Mouse (Mus musculus) liver, embryonic 15.5 days (tissue): Measurements from ENCODE around the gene Aqp6. TPM values are rescaled to one million over a fixed set of nuclear protein-coding genes. Genes with fewer than 3 reads are reported as not detected.

Source experiments
- ATAC-seq: fragments of 200-750 bp; cut with Nextera tagmentation; 2 replicates; pipeline ENCODE4 v1.8.0; 2017; ENCODE audit warnings: moderate number of reproducible peaks, mild to moderate bottlenecking, moderate library complexity; ENCODE audit not compliant: insufficient read depth
- H3K27ac ChIP-seq: fragments of 300-500 bp; sonication (generic); replicated peaks from 2 replicates; pipeline ENCODE4 v1.5.1; 2015; ENCODE audit warnings: mild to moderate bottlenecking, inconsistent platforms
- H3K27me3 ChIP-seq: fragments of 300-500 bp; sonication (generic); 2 replicates; pipeline ENCODE4 v1.6.1; 2015; ENCODE audit warnings: mild to moderate bottlenecking, inconsistent platforms
- H3K36me3 ChIP-seq: fragments of 300-500 bp; sonication (generic); replicated peaks from 2 replicates; pipeline ENCODE4 v1.6.1; 2015; ENCODE audit warnings: moderate library complexity, mild to moderate bottlenecking, inconsistent platforms
- H3K4me1 ChIP-seq: fragments of 300-500 bp; sonication (generic); replicated peaks from 2 replicates; pipeline ENCODE4 v1.6.1; 2015; ENCODE audit warnings: inconsistent platforms
- H3K4me2 ChIP-seq: fragments of 300-500 bp; sonication (generic); 2 replicates; pipeline ENCODE4 v1.6.1; 2015; ENCODE audit warnings: moderate library complexity, mild to moderate bottlenecking, inconsistent platforms
- H3K4me3 ChIP-seq: fragments of 300-500 bp; sonication (generic); replicated peaks from 2 replicates; pipeline ENCODE4 v1.5.1; 2015; ENCODE audit warnings: mild to moderate bottlenecking, inconsistent platforms
- H3K9ac ChIP-seq: fragments of 300-500 bp; sonication (generic); 2 replicates; pipeline ENCODE4 v1.6.1; 2015; ENCODE audit warnings: moderate library complexity, mild to moderate bottlenecking, inconsistent platforms
- H3K9me3 ChIP-seq: fragments of 300-500 bp; sonication (generic); replicated peaks from 2 replicates; pipeline ENCODE4 v1.6.1; 2016; ENCODE audit warnings: inconsistent platforms
- WGBS: fragments of 180-500 bp; shearing (Covaris S2); methylation state at CpG from one replicate; pipeline ENCODE4 v1.1.7; 2015; ENCODE audit warnings: mixed read lengths; ENCODE audit not compliant: insufficient replicate concordance; 5-methylcytosine and 5-hydroxymethylcytosine counted together
- polyA plus RNA-seq: library from polyadenylated mRNA; unstranded; fragments of >200 nt; fragmentation: Nextera tagmentation; extraction: Ambion mirVana; gene quantifications from 2 replicates; pipeline ENCODE4 v1.2.1, GENCODE M21; 2015

Gene Aqp6
- polyA plus RNA-seq = not detected in 2 replicates

GRCm38 (mm10) chr15:99600986-99601822, at the start of gene Aqp6:
TSS of gene Aqp6 (plus strand) at chr15:99601400.
- Histone ChIP-seq H3K9me3 (no peaks in the 10 kb centered on the region), H3K36me3 (no peaks in the 10 kb centered on the region), H3K4me1 (peaks cover 2% of the 10 kb centered on the region), H3K4me2 (no peak within 1 kb of the TSS), H3K27ac (no peak within 1 kb of the TSS), H3K27me3 (peaks cover 87% of the 10 kb centered on the region), H3K9ac (no peak within 1 kb of the TSS), H3K4me3 (no peak within 1 kb of the TSS)
- ATAC-seq = no peak
- 59% methylated on average over 22 of the region's 22 CpGs for WGBS

GRCm38 (mm10) chr15:99553767-99554166, 47.4 kb upstream of the Aqp6 start:
- WGBS = 65% methylated on average over 6 of the region's 6 CpGs
- Histone ChIP-seq H3K27me3 (0 out of 2 replicates have a peak, but pooled peaks cover 5% of the 10 kb centered on the region), H3K36me3 (no peaks in the 10 kb centered on the region), H3K9ac (no peak overlapping the region), H3K4me2 (no peak overlapping the region), H3K9me3 (no peaks in the 10 kb centered on the region), H3K27ac (no peak overlapping the region), H3K4me3 (no peak overlapping the region), H3K4me1 (no peaks in the 10 kb centered on the region)
- no peak for ATAC-seq

- Histone ChIP-seq H3K27me3 (peaks cover 13% of the 10 kb centered on the region), H3K9me3 (no peaks in the 10 kb centered on the region), H3K4me3 (no peak overlapping the region), H3K27ac (no peak overlapping the region), H3K4me1 (no peaks in the 10 kb centered on the region), H3K4me2 (no peak overlapping the region), H3K36me3 (no peaks in the 10 kb centered on the region), H3K9ac (no peak overlapping the region)
- WGBS = 46% methylated on average over 1 of the region's 1 CpGs
- no peak for ATAC-seq
Measured at GRCm38 (mm10) chr15:99558947-99559346, 42.3 kb upstream of the Aqp6 start.

GRCm38 (mm10) chr15:99560246-99560645, 41.0 kb upstream of the Aqp6 start:
- 59% methylated on average over 10 of the region's 10 CpGs for WGBS

GRCm38 (mm10) chr15:99567371-99567770, 33.8 kb upstream of the Aqp6 start:
- no peaks in the 10 kb centered on the region for H3K27me3 ChIP-seq
- H3K4me2 ChIP-seq = no peak overlapping the region
- ATAC-seq = no peak
- no peaks in the 10 kb centered on the region for H3K9me3 ChIP-seq
- H3K36me3 ChIP-seq = no peaks in the 10 kb centered on the region
- no peaks in the 10 kb centered on the region for H3K4me1 ChIP-seq
- no peak overlapping the region for H3K27ac ChIP-seq
- no peak overlapping the region for H3K9ac ChIP-seq
- WGBS = 48% methylated on average over 4 of the region's 4 CpGs
- H3K4me3 ChIP-seq = no peak overlapping the region

More at GRCm38 (mm10) chr15:99560246-99560645, 41.0 kb upstream of the Aqp6 start:
- no peaks in the 10 kb centered on the region for H3K36me3 ChIP-seq
- no peak overlapping the region for H3K4me3 ChIP-seq
- H3K27me3 ChIP-seq = peaks cover 13% of the 10 kb centered on the region
- H3K4me2 ChIP-seq = no peak overlapping the region
- no peaks in the 10 kb centered on the region for H3K9me3 ChIP-seq
- no peak for ATAC-seq
- no peak overlapping the region for H3K9ac ChIP-seq
- no peak overlapping the region for H3K27ac ChIP-seq
- no peaks in the 10 kb centered on the region for H3K4me1 ChIP-seq

- H3K4me3 ChIP-seq = no peak overlapping the region
- 48% methylated on average over 6 of the region's 6 CpGs for WGBS
- no peaks in the 10 kb centered on the region for H3K27me3 ChIP-seq
- H3K36me3 ChIP-seq = no peaks in the 10 kb centered on the region
- ATAC-seq = no peak
- no peaks in the 10 kb centered on the region for H3K9me3 ChIP-seq
- no peaks in the 10 kb centered on the region for H3K4me1 ChIP-seq
- no peak overlapping the region for H3K9ac ChIP-seq
- no peak overlapping the region for H3K4me2 ChIP-seq
- no peak overlapping the region for H3K27ac ChIP-seq
Measured at GRCm38 (mm10) chr15:99568682-99569081, 32.5 kb upstream of the Aqp6 start.

GRCm38 (mm10) chr15:99569123-99569522, 32.1 kb upstream of the Aqp6 start:
- H3K27me3 ChIP-seq = no peaks in the 10 kb centered on the region
- no peak overlapping the region for H3K9ac ChIP-seq
- no peaks in the 10 kb centered on the region for H3K9me3 ChIP-seq
- H3K27ac ChIP-seq = no peak overlapping the region
- H3K36me3 ChIP-seq = no peaks in the 10 kb centered on the region
- ATAC-seq = no peak
- WGBS = 63% methylated on average over 10 of the region's 10 CpGs
- H3K4me3 ChIP-seq = no peak overlapping the region
- no peak overlapping the region for H3K4me2 ChIP-seq
- no peaks in the 10 kb centered on the region for H3K4me1 ChIP-seq

GRCm38 (mm10) chr15:99578802-99579485, 22.3 kb upstream of the Aqp6 start, which contains the start of gene Aqp2:
TSS of gene Aqp2 (plus strand) at chr15:99579055.
- no peaks in the 10 kb centered on the region for H3K9me3 ChIP-seq
- H3K4me3 ChIP-seq = no peak within 1 kb of the TSS
- no peak; the same call in 1 of the 2 replicates for ATAC-seq
- peaks cover 68% of the 10 kb centered on the region for H3K27me3 ChIP-seq
- no peak within 1 kb of the TSS for H3K27ac ChIP-seq
- no peak within 1 kb of the TSS for H3K4me2 ChIP-seq
- H3K4me1 ChIP-seq = peaks cover 5% of the 10 kb centered on the region; the same call in 1 of the 2 replicates
- 66% methylated on average over 24 of the region's 26 CpGs for WGBS
- H3K9ac ChIP-seq = no peak within 1 kb of the TSS
- no peaks in the 10 kb centered on the region for H3K36me3 ChIP-seq

GRCm38 (mm10) chr15:99583463-99584344, 17.5 kb upstream of the Aqp6 start:
- Histone ChIP-seq H3K9me3 (no peaks in the 10 kb centered on the region), H3K27ac (no peak overlapping the region), H3K4me2 (peak overlapping the region; percentile 41), H3K4me1 (peaks cover 17% of the 10 kb centered on the region; the same call in 1 of the 2 replicates), H3K27me3 (peaks cover 99% of the 10 kb centered on the region), H3K9ac (no peak overlapping the region), H3K4me3 (peak overlapping the region; percentile 24), H3K36me3 (no peaks in the 10 kb centered on the region)
- WGBS = 3% methylated on average over 54 of the region's 54 CpGs
- ATAC-seq = no peak

GRCm38 (mm10) chr15:99584407-99585202, 16.6 kb upstream of the Aqp6 start:
- peak overlapping the region; percentile 41 for H3K4me2 ChIP-seq
- no peak overlapping the region for H3K27ac ChIP-seq
- no peaks in the 10 kb centered on the region for H3K9me3 ChIP-seq
- no peak overlapping the region for H3K9ac ChIP-seq
- peaks cover 17% of the 10 kb centered on the region; the same call in 1 of the 2 replicates for H3K4me1 ChIP-seq
- H3K27me3 ChIP-seq = peaks cover 99% of the 10 kb centered on the region
- H3K4me3 ChIP-seq = no peak overlapping the region
- no peak for ATAC-seq
- no peaks in the 10 kb centered on the region for H3K36me3 ChIP-seq
- 2% methylated on average over 24 of the region's 24 CpGs for WGBS
